Comparison of ENCODE assay signal across 21 mouse cellular contexts in genomic region chr4:106295696-106296095, GRCm38 (mm10). TPM values are rescaled to one million over a fixed set of nuclear protein-coding genes. Genes with fewer than 3 reads are reported as not detected.
DNase-seq lines count a peak whose midpoint lies in the region; ATAC-seq lines count a peak whose summit lies in the region.
"Had no signal": no experiment of that assay in that cellular context is flagged by ENCODE, and none has a peak within 500 bp of the region (broad histone marks: within the 10 kb centered on the region; RNA-seq: fewer than 3 reads in every experiment).

No protein-coding gene starts in this region.

- no peaks in the 10 kb centered on the region for H3K27me3 ChIP-seq in heart, embryonic 10.5 days (ENCODE audit: insufficient read depth, poor library complexity, severe bottlenecking)
- H3K27me3 ChIP-seq in megakaryocyte, embryonic 14.5 days (replicated peaks), result no peaks in the 10 kb centered on the region
- H3K27me3 ChIP-seq: embryonic facial prominence, embryonic 13.5 days; forebrain, embryonic 12.5 days; heart, embryonic 13.5 days; hindbrain, embryonic 12.5 days had no signal

- no peak overlapping the region for H3K27ac ChIP-seq in heart, embryonic 10.5 days
- H3K27ac ChIP-seq: embryonic facial prominence, embryonic 13.5 days; forebrain, embryonic 12.5 days; heart, embryonic 13.5 days; hindbrain, embryonic 12.5 days; hindbrain, postnatal 0 days had no signal

- DNase-seq in heart, embryonic 10.5 days (ENCODE audit: low spot score), result peak; percentile 61
- DNase-seq in heart, postnatal 4 days, result no peak
- DNase-seq in embryo, embryonic 10.5 days (ENCODE audit: low spot score), result peak; percentile 12
- DNase-seq in thymus, postnatal 4 days, result no peak
- DNase-seq: adrenal gland, postnatal 10 days; B cell, adult 2 months; cerebellum, adult 11 months; cerebellum, adult 8-10 months; cerebellum, postnatal 14 days; gastrocnemius, postnatal 10 days; heart, postnatal 36 days had no signal

- H3K36me3 ChIP-seq in heart, embryonic 10.5 days, result no peaks in the 10 kb centered on the region
- peaks cover 64% of the 10 kb centered on the region for H3K36me3 ChIP-seq in megakaryocyte, embryonic 14.5 days (replicated peaks; ENCODE audit: low read length)
- H3K36me3 ChIP-seq: embryonic facial prominence, embryonic 13.5 days; forebrain, embryonic 12.5 days; G1E; heart, embryonic 13.5 days; hindbrain, embryonic 12.5 days had no signal

- no peak for ATAC-seq in megakaryocyte, adult 5-6 weeks (ENCODE audit: poor library complexity, severe bottlenecking)
- ATAC-seq: CD4-positive, CD25-positive, alpha-beta regulatory T cell, adult 4 months; forebrain, embryonic 16.5 days; hindbrain, postnatal 0 days had no signal

- WGBS in heart, embryonic 10.5 days, result 64% methylated on average over 4 of the region's 4 CpGs

- H3K9me3 ChIP-seq in heart, embryonic 10.5 days, result no peaks in the 10 kb centered on the region
- H3K9me3 ChIP-seq in megakaryocyte, embryonic 14.5 days, result no peaks in the 10 kb centered on the region
- H3K9me3 ChIP-seq: forebrain, embryonic 12.5 days; G1E; heart, embryonic 13.5 days; hindbrain, embryonic 12.5 days had no signal

- H3K4me1 ChIP-seq in heart, embryonic 10.5 days, result 0 out of 2 replicates have a peak, but pooled peaks cover 2% of the 10 kb centered on the region
- peaks cover 96% of the 10 kb centered on the region for H3K4me1 ChIP-seq in megakaryocyte, embryonic 14.5 days
- H3K4me1 ChIP-seq: embryonic facial prominence, embryonic 13.5 days; forebrain, embryonic 12.5 days; hindbrain, embryonic 12.5 days had no signal

- no peak overlapping the region for H3K4me3 ChIP-seq in heart, embryonic 10.5 days
- peak overlapping the region; percentile 71 for H3K4me3 ChIP-seq in megakaryocyte, embryonic 14.5 days (replicated peaks)
- H3K4me3 ChIP-seq: embryonic facial prominence, embryonic 13.5 days; forebrain, embryonic 12.5 days; heart, embryonic 13.5 days; hindbrain, embryonic 12.5 days had no signal

RNA-seq across cellular contexts. Expression of gene Usp24, which starts 20.3 kb away (rescaled TPM):
- 6.7 and 8.7 TPM in 2 replicates for polyA plus RNA-seq in heart, embryonic 10.5 days (2016; fragmentation: Nextera tagmentation; extraction: Ambion mirVana)
- 10 to 100 TPM; 39.2 to 40.3 TPM for total RNA-seq in heart, postnatal 4 days (2021)
- 11.0 and 19.5 TPM in 2 replicates for polyA plus RNA-seq in megakaryocyte, embryonic 14.5 days (2012; ENCODE audit: insufficient read depth, low replicate concordance)
- 15.5 and 16.3 TPM in 2 replicates for total RNA-seq in megakaryocyte, adult 5-6 weeks (2015)
- 17.1 and 19.1 TPM in 2 replicates for total RNA-seq in megakaryocyte, adult 5-6 weeks (2017)

Comparison
In these comparisons a context has a peak if more than half of its experiments do, and no peak if none do; other contexts are left out.
1. DNase-seq: peak in heart, embryonic 10.5 days (single experiment) and embryo, embryonic 10.5 days (single experiment); none in heart, postnatal 4 days (single experiment) and thymus, postnatal 4 days (single experiment).